Mouse (Mus musculus) frontal cortex, adult (tissue): ENCODE measurements around the gene Rgmb.

Source experiments
- ATAC-seq: cut with Nextera tagmentation; 2 replicates; pipeline ENCODE4 v1.9.2; 2017; ENCODE audit warnings: mild to moderate bottlenecking, moderate library complexity, mixed read lengths; ENCODE audit not compliant: low TSS enrichment

The Rgmb gene

GRCm38 (mm10) chr17:15776349-15776748 is 54.5 kb downstream of the Rgmb start:
- ATAC-seq = no peak

- no peak for ATAC-seq
These were observed 56.1 kb downstream of the Rgmb start for GRCm38 (mm10) chr17:15774565-15775215.

- ATAC-seq = no peak
These were observed 56.9 kb downstream of the Rgmb start for GRCm38 (mm10) chr17:15773956-15774355.

- no peak for ATAC-seq
These were observed 61.6 kb downstream of the Rgmb start for GRCm38 (mm10) chr17:15769081-15769724.

GRCm38 (mm10) chr17:15761191-15761590 is 69.6 kb downstream of the Rgmb start:
- ATAC-seq = no peak
